Mouse (Mus musculus): ENCODE data around the gene Prg3.

The Prg3 gene

GRCm38 (mm10) chr2:85038336-85038735, 50.3 kb downstream of the Prg3 start:
- DNase-seq (ENCODE audit: low spot score in 2 of 2) = no peak
